Mouse (Mus musculus) hindbrain, embryonic 15.5 days (tissue): ENCODE results near the gene Cmpk1. TPM values are rescaled to one million over a fixed set of nuclear protein-coding genes. Genes with fewer than 3 reads are reported as not detected.

ENCODE experiments used
- ATAC-seq: fragments of 200-750 bp; cut with Nextera tagmentation; 2 replicates; pipeline ENCODE4 v1.8.0; 2017; ENCODE audit warnings: low read depth, moderate number of reproducible peaks, moderate TSS enrichment; ENCODE audit not compliant: low FRiP score
- H3K27ac ChIP-seq: fragments of 300-500 bp; sonication (generic); replicated peaks from 2 replicates; pipeline ENCODE4 v1.5.1; 2015; ENCODE audit warnings: mild to moderate bottlenecking, inconsistent platforms
- H3K27me3 ChIP-seq: fragments of 300-500 bp; sonication (generic); 2 replicates; pipeline ENCODE4 v1.6.1; 2015; ENCODE audit warnings: control low read depth, inconsistent platforms
- H3K36me3 ChIP-seq: fragments of 300-500 bp; sonication (generic); 2 replicates; pipeline ENCODE4 v1.6.1; 2015; ENCODE audit warnings: control low read depth, inconsistent platforms
- H3K4me1 ChIP-seq: fragments of 300-500 bp; sonication (generic); replicated peaks from 2 replicates; pipeline ENCODE4 v1.6.1; 2015; ENCODE audit warnings: control low read depth, inconsistent platforms
- H3K4me2 ChIP-seq: fragments of 300-500 bp; sonication (generic); 2 replicates; pipeline ENCODE4 v1.6.1; 2015; ENCODE audit warnings: moderate library complexity, mild to moderate bottlenecking, inconsistent platforms
- H3K4me3 ChIP-seq: fragments of 300-500 bp; sonication (generic); 2 replicates; pipeline ENCODE4 v1.5.1; 2015; ENCODE audit warnings: mild to moderate bottlenecking, inconsistent platforms
- H3K9ac ChIP-seq: fragments of 300-500 bp; sonication (generic); 2 replicates; pipeline ENCODE4 v1.6.1; 2015; ENCODE audit warnings: inconsistent platforms
- H3K9me3 ChIP-seq: fragments of 300-500 bp; sonication (generic); 2 replicates; pipeline ENCODE4 v1.6.1; 2016; ENCODE audit warnings: control low read depth, inconsistent platforms
- WGBS: fragments of 180-500 bp; shearing (Covaris S2); methylation state at CpG from one replicate; pipeline ENCODE4 v1.1.7; 2015; 5-methylcytosine and 5-hydroxymethylcytosine counted together
- polyA plus RNA-seq: library from polyadenylated mRNA; unstranded; fragments of >200 nt; fragmentation: Nextera tagmentation; extraction: Ambion mirVana; gene quantifications from 2 replicates; pipeline ENCODE4 v1.2.1, GENCODE M21; 2015

Gene Cmpk1
- polyA plus RNA-seq, 1 experiment from 2014 or later = 197 TPM

GRCm38 (mm10) chr4:114913594-114913962 is 73.5 kb downstream of the Cmpk1 start:
- WGBS = 2% methylated on average over 13 of the region's 13 CpGs
- H3K27ac ChIP-seq = no peak overlapping the region
- H3K36me3 ChIP-seq = no peaks in the 10 kb centered on the region
- no peak overlapping the region for H3K4me2 ChIP-seq
- H3K27me3 ChIP-seq = peaks cover 92% of the 10 kb centered on the region
- no peak overlapping the region for H3K4me3 ChIP-seq
- H3K9ac ChIP-seq = no peak overlapping the region
- ATAC-seq = peak; percentile 40; the same call in 1 of the 2 replicates
- H3K9me3 ChIP-seq = no peaks in the 10 kb centered on the region
- peaks cover 9% of the 10 kb centered on the region for H3K4me1 ChIP-seq

- ATAC-seq = no peak
- Histone ChIP-seq H3K27me3 (peaks cover 95% of the 10 kb centered on the region), H3K9me3 (no peaks in the 10 kb centered on the region), H3K9ac (no peak overlapping the region), H3K4me1 (peaks cover 15% of the 10 kb centered on the region), H3K4me3 (no peak overlapping the region), H3K36me3 (no peaks in the 10 kb centered on the region), H3K4me2 (no peak overlapping the region), H3K27ac (no peak overlapping the region)
- 2% methylated on average over 35 of the region's 35 CpGs for WGBS
Observed at GRCm38 (mm10) chr4:114912705-114913593, 74.1 kb downstream of the Cmpk1 start.

- H3K4me3 ChIP-seq = peak overlapping the region; percentile 39
- WGBS = 2% methylated on average over 20 of the region's 20 CpGs
- peaks cover 97% of the 10 kb centered on the region for H3K27me3 ChIP-seq
- no peaks in the 10 kb centered on the region for H3K9me3 ChIP-seq
- no peak for ATAC-seq
- no peaks in the 10 kb centered on the region for H3K36me3 ChIP-seq
- 0 out of 2 replicates have a peak overlapping the region, but pooled peaks have one; percentile 3 for H3K9ac ChIP-seq
- H3K4me2 ChIP-seq = peak overlapping the region; percentile 63
- peaks cover 20% of the 10 kb centered on the region for H3K4me1 ChIP-seq
- H3K27ac ChIP-seq = no peak overlapping the region
Observed at GRCm38 (mm10) chr4:114909602-114910484, 77.2 kb downstream of the Cmpk1 start.

Other genes with a start within 250 kb of the Cmpk1 start
- gene Gm12830, start 165.5 kb downstream of the Cmpk1 start, polyA plus RNA-seq = not detected in 2 replicates
- gene Foxd2, start 78.4 kb downstream of the Cmpk1 start, polyA plus RNA-seq = 0.18 and 0.45 TPM in 2 replicates
- gene Foxe3, start 61.2 kb downstream of the Cmpk1 start, polyA plus RNA-seq = not detected in 2 replicates
- 2.6 and 2.8 TPM in 2 replicates for gene Stil, start 12.9 kb upstream of the Cmpk1 start, polyA plus RNA-seq
- 2.6 and 3.2 TPM in 2 replicates for gene Tal1, start 69.2 kb upstream of the Cmpk1 start, polyA plus RNA-seq
- 2.7 and 3.7 TPM in 2 replicates for gene Pdzk1ip1, start 101.5 kb upstream of the Cmpk1 start, polyA plus RNA-seq
- gene Cyp4x1, start 147.0 kb upstream of the Cmpk1 start, polyA plus RNA-seq = 10.6 and 11.5 TPM in 2 replicates